Mouse (Mus musculus) ES-E14 (cell line): ENCODE measurements around the gene Dbh. TPM values are rescaled to one million over a fixed set of nuclear protein-coding genes. Genes with fewer than 3 reads are reported as not detected.

Experiments
- DNase-seq: peaks from one replicate; pipeline ENCODE4 v3.0.0-alpha.2; 2013; ENCODE audit warnings: low read depth, low spot score
- H3K27ac ChIP-seq: 2 replicates; pipeline ENCODE4 v1.5.1; 2012; ENCODE audit warnings: low read depth, mild to moderate bottlenecking, low read length, moderate library complexity, mixed read lengths; ENCODE audit not compliant: poor library complexity, insufficient read depth, severe bottlenecking
- H3K36me3 ChIP-seq: 2 replicates; pipeline ENCODE4 v1.6.1; 2012; ENCODE audit warnings: mild to moderate bottlenecking, low read length, moderate library complexity, mixed read lengths; ENCODE audit not compliant: control insufficient read depth, poor library complexity, insufficient read depth, severe bottlenecking
- H3K4me1 ChIP-seq, 2 experiments: fragments of 150-350 bp in 1 of 2; sonication (generic) in 1 of 2; 2 replicates each; pipeline ENCODE4 v1.6.1; 2012; ENCODE audit warnings: low read length in 2 of 2, mild to moderate bottlenecking in 1 of 2, mixed read lengths in 1 of 2; ENCODE audit not compliant: control insufficient read depth in 2 of 2, insufficient read depth in 2 of 2, poor library complexity in 1 of 2
- H3K4me3 ChIP-seq, 2 experiments: fragments of 150-350 bp in 1 of 2; sonication (generic) in 1 of 2; 2 replicates each; pipeline ENCODE4 v1.5.1; 2012; ENCODE audit warnings: low read length in 2 of 2, low read depth in 1 of 2, mild to moderate bottlenecking in 1 of 2, mixed read lengths in 1 of 2; ENCODE audit not compliant: insufficient read depth in 1 of 2, poor library complexity in 1 of 2, severe bottlenecking in 1 of 2
- H3K9ac ChIP-seq: 2 replicates; pipeline ENCODE4 v1.6.1; 2012; ENCODE audit warnings: low read depth, mild to moderate bottlenecking, low read length, mixed read lengths; ENCODE audit not compliant: poor library complexity, insufficient read depth, severe bottlenecking
- H3K9me3 ChIP-seq: fragments of 150-350 bp; sonication (generic); 2 replicates; pipeline ENCODE4 v1.6.1; 2012; ENCODE audit warnings: low read depth, mild to moderate bottlenecking, low read length; ENCODE audit not compliant: control insufficient read depth, insufficient read depth
- CHD2 ChIP-seq: IDR thresholded peaks from 2 replicates; pipeline ENCODE4 v1.6.1; 2014; ENCODE audit warnings: mild to moderate bottlenecking, low read depth, low read length, inconsistent platforms
- HCFC1 ChIP-seq: IDR thresholded peaks from 2 replicates; pipeline ENCODE4 v1.6.1; 2012; ENCODE audit warnings: low read length, inconsistent platforms, borderline replicate concordance; ENCODE audit not compliant: insufficient read depth
- MAFK ChIP-seq: IDR thresholded peaks from 2 replicates; pipeline ENCODE4 v1.6.1; 2014; ENCODE audit warnings: mild to moderate bottlenecking, low read depth, low read length, inconsistent platforms; ENCODE audit not compliant: insufficient read depth
- ZC3H11A ChIP-seq: IDR thresholded peaks from 2 replicates; pipeline ENCODE4 v1.6.1; 2012; ENCODE audit warnings: low read depth, mild to moderate bottlenecking, inconsistent platforms, low read length, borderline replicate concordance
- ZNF384 ChIP-seq: IDR thresholded peaks from 2 replicates; pipeline ENCODE4 v1.6.1; 2012; ENCODE audit warnings: low read depth, low read length, inconsistent platforms
- in situ Hi-C, 2 experiments: fragments of 600-800 bp; cut with MboI; formaldehyde crosslinking; loops; one replicate each; pipeline ENCODE4 v1.15.1; 2025; ENCODE audit warnings: low sequenced_read_pairs in 2 of 2, inconsistent platforms in 1 of 2; ENCODE audit not compliant: unreplicated experiment in 2 of 2
- total RNA-seq: library from RNA; depleted of rRNA; stranded (reverse); fragments of 300-350 nt; gene quantifications from 2 replicates; pipeline ENCODE4 v1.2.3, GENCODE M21; 2012; rRNA removed

The Dbh gene
- total RNA-seq, 1 experiment: not detected

GRCm38 (mm10) chr2:27232376-27232775, 67.3 kb downstream of the Dbh start:
- no peak for DNase-seq
- no peak overlapping the region for H3K27ac ChIP-seq
- H3K4me3 ChIP-seq: no peak overlapping the region
- H3K36me3 ChIP-seq: no peaks in the 10 kb centered on the region
- H3K4me1 ChIP-seq: no peaks in the 10 kb centered on the region
- TF ChIP-seq MAFK (no peak), ZC3H11A (no peak), HCFC1 (no peak), CHD2 (no peak), ZNF384 (no peak)
- in situ Hi-C loops: loop anchor here (10.0 kb wide), 1 partner anchor 188 kb away; no protein-coding TSS in a partner anchor
- no peak overlapping the region for H3K9ac ChIP-seq
- H3K9me3 ChIP-seq: no peaks in the 10 kb centered on the region

Other genes with a start within 250 kb of the Dbh start
- gene Surf2, start 248.9 kb upstream of the Dbh start, total RNA-seq: 32.3 and 35.8 TPM in 2 replicates
- gene Surf1, start 248.7 kb upstream of the Dbh start, total RNA-seq: 50.7 and 53.3 TPM in 2 replicates
- gene Surf4, start 231.3 kb upstream of the Dbh start, total RNA-seq: 234 and 285 TPM in 2 replicates
- not detected in 2 replicates for gene Stkld1, start 231.2 kb upstream of the Dbh start, total RNA-seq
- 56.7 and 57.6 TPM in 2 replicates for gene Rexo4, start 200.8 kb upstream of the Dbh start, total RNA-seq
- gene Adamts13, start 191.8 kb upstream of the Dbh start, total RNA-seq: 0.05 TPM in 1 of 2 replicates, not detected in the other
- gene Cacfd1, start 155.3 kb upstream of the Dbh start, total RNA-seq: 9.2 and 11.6 TPM in 2 replicates
- 1.2 and 2.4 TPM in 2 replicates for gene Slc2a6, start 137.2 kb upstream of the Dbh start, total RNA-seq
- not detected in 2 replicates for gene Mymk, start 93.1 kb upstream of the Dbh start, total RNA-seq
- gene Adamtsl2, start 85.9 kb upstream of the Dbh start, total RNA-seq: 0.36 TPM in 1 of 2 replicates, not detected in the other
- gene Fam163b, start 22.7 kb upstream of the Dbh start, total RNA-seq: 0.42 TPM in 1 of 2 replicates, not detected in the other
- gene Sardh, start 83.1 kb downstream of the Dbh start, total RNA-seq: 0.69 and 0.89 TPM in 2 replicates